Mouse (Mus musculus) midbrain, embryonic 16.5 days (tissue): ENCODE data around the gene Otud7a. TPM values are rescaled to one million over a fixed set of nuclear protein-coding genes. Genes with fewer than 3 reads are reported as not detected.

Experiments
- ATAC-seq: fragments of 200-750 bp; cut with Nextera tagmentation; 2 replicates; pipeline ENCODE4 v1.8.0; 2017; ENCODE audit warnings: moderate TSS enrichment
- H3K27ac ChIP-seq: fragments of 300-500 bp; sonication (generic); 2 replicates; pipeline ENCODE4 v1.5.1; 2014; ENCODE audit warnings: mild to moderate bottlenecking, low read length, mixed read lengths
- H3K27me3 ChIP-seq: fragments of 300-500 bp; sonication (generic); 2 replicates; pipeline ENCODE4 v1.6.1; 2014; ENCODE audit warnings: low read depth, low read length, mixed read lengths; ENCODE audit not compliant: control insufficient read depth, insufficient read depth
- H3K36me3 ChIP-seq: fragments of 300-500 bp; sonication (generic); 2 replicates; pipeline ENCODE4 v1.6.1; 2014; ENCODE audit warnings: mild to moderate bottlenecking, low read length, moderate library complexity, mixed read lengths; ENCODE audit not compliant: control insufficient read depth, insufficient read depth
- H3K4me1 ChIP-seq: fragments of 300-500 bp; sonication (generic); 2 replicates; pipeline ENCODE4 v1.6.1; 2014; ENCODE audit warnings: mild to moderate bottlenecking, low read length, mixed read lengths; ENCODE audit not compliant: control insufficient read depth, insufficient read depth
- H3K4me2 ChIP-seq: fragments of 300-500 bp; sonication (generic); 2 replicates; pipeline ENCODE4 v1.6.1; 2014; ENCODE audit warnings: mild to moderate bottlenecking, low read length, mixed read lengths
- H3K4me3 ChIP-seq: fragments of 300-500 bp; sonication (generic); 2 replicates; pipeline ENCODE4 v1.5.1; 2014; ENCODE audit warnings: low read depth, mild to moderate bottlenecking, low read length, moderate library complexity, mixed read lengths
- H3K9ac ChIP-seq: fragments of 300-500 bp; sonication (generic); 2 replicates; pipeline ENCODE4 v1.6.1; 2014; ENCODE audit warnings: low read depth, low read length, mixed read lengths
- H3K9me3 ChIP-seq: fragments of 300-500 bp; sonication (generic); replicated peaks from 2 replicates; pipeline ENCODE4 v1.6.1; 2014; ENCODE audit warnings: mild to moderate bottlenecking, low read length, mixed read lengths; ENCODE audit not compliant: control insufficient read depth, poor library complexity, severe bottlenecking
- WGBS: fragments of 180-500 bp; shearing (Covaris S2); extraction: QIAGEN DNeasy Blood & Tissue Kit; methylation state at CpG from one replicate; pipeline ENCODE4 v1.1.7; 2014; 5-methylcytosine and 5-hydroxymethylcytosine counted together
- polyA plus RNA-seq: library from polyadenylated mRNA; unstranded; fragments of >200 nt; fragmentation: Nextera tagmentation; extraction: Ambion mirVana; gene quantifications from 2 replicates; pipeline ENCODE4 v1.2.1, GENCODE M21; 2015

The Otud7a gene
- polyA plus RNA-seq, 1 experiment from 2014 or later: 3.4 TPM

- H3K27me3 ChIP-seq: no peaks in the 10 kb centered on the region
- ATAC-seq: peak; percentile 10; the same call in 1 of the 2 replicates
- no peaks in the 10 kb centered on the region for H3K4me1 ChIP-seq
- 86% methylated on average over 1 of the region's 1 CpGs for WGBS
- H3K36me3 ChIP-seq: no peaks in the 10 kb centered on the region; the same call in 1 of the 2 replicates
- no peaks in the 10 kb centered on the region for H3K9me3 ChIP-seq
- no peak overlapping the region for H3K9ac ChIP-seq
- H3K27ac ChIP-seq: no peak overlapping the region
- no peak overlapping the region for H3K4me3 ChIP-seq
- H3K4me2 ChIP-seq: no peak overlapping the region
Measured at GRCm38 (mm10) chr7:63738142-63738541, 293.6 kb downstream of the Otud7a start.

- H3K27me3 ChIP-seq: no peaks in the 10 kb centered on the region
- H3K27ac ChIP-seq: no peak overlapping the region
- H3K36me3 ChIP-seq: no peaks in the 10 kb centered on the region
- no peak overlapping the region for H3K4me2 ChIP-seq
- no peak for ATAC-seq
- no peak overlapping the region for H3K9ac ChIP-seq
- H3K9me3 ChIP-seq: no peaks in the 10 kb centered on the region; the same call in 1 of the 2 replicates
- WGBS: 94% methylated on average over 1 of the region's 1 CpGs
- H3K4me3 ChIP-seq: no peak overlapping the region
- H3K4me1 ChIP-seq: no peaks in the 10 kb centered on the region
Measured at GRCm38 (mm10) chr7:63743116-63743515, 298.6 kb downstream of the Otud7a start.

GRCm38 (mm10) chr7:63752081-63752480, 307.5 kb downstream of the Otud7a start:
- Histone ChIP-seq H3K36me3 (no peaks in the 10 kb centered on the region), H3K9ac (no peak overlapping the region), H3K27ac (no peak overlapping the region), H3K4me2 (no peak overlapping the region), H3K4me1 (peaks cover 19% of the 10 kb centered on the region), H3K9me3 (no peaks in the 10 kb centered on the region), H3K4me3 (no peak overlapping the region), H3K27me3 (peaks cover 15% of the 10 kb centered on the region)
- whole genome bisulfite sequencing: 40% methylated on average over 4 of the region's 4 CpGs
- ATAC-seq: no peak

GRCm38 (mm10) chr7:63753274-63753751, 308.8 kb downstream of the Otud7a start:
- Histone ChIP-seq H3K9ac (0 out of 2 replicates have a peak overlapping the region, but pooled peaks have one; percentile 36), H3K4me2 (peak overlapping the region; percentile 20; the same call in 1 of the 2 replicates), H3K27me3 (peaks cover 25% of the 10 kb centered on the region), H3K9me3 (no peaks in the 10 kb centered on the region), H3K36me3 (no peaks in the 10 kb centered on the region), H3K4me1 (peaks cover 19% of the 10 kb centered on the region), H3K4me3 (no peak overlapping the region), H3K27ac (no peak overlapping the region)
- ATAC-seq: peak; percentile 56
- 12% methylated on average over 6 of the region's 6 CpGs for WGBS

- ATAC-seq: no peak
- Histone ChIP-seq H3K9me3 (no peaks in the 10 kb centered on the region), H3K4me3 (peak overlapping the region; percentile 39), H3K9ac (peak overlapping the region; percentile 64), H3K27ac (no peak overlapping the region), H3K36me3 (no peaks in the 10 kb centered on the region), H3K4me2 (peak overlapping the region; percentile 82), H3K4me1 (peaks cover 23% of the 10 kb centered on the region), H3K27me3 (peaks cover 39% of the 10 kb centered on the region)
- 2% methylated on average over 42 of the region's 43 CpGs for WGBS
Measured at GRCm38 (mm10) chr7:63754573-63755475, 310.3 kb downstream of the Otud7a start.

GRCm38 (mm10) chr7:63755476-63755948, 311.0 kb downstream of the Otud7a start:
- peak overlapping the region; percentile 39 for H3K4me3 ChIP-seq
- no peak overlapping the region for H3K27ac ChIP-seq
- 3% methylated on average over 13 of the region's 13 CpGs for WGBS
- H3K4me2 ChIP-seq: peak overlapping the region; percentile 82
- no peaks in the 10 kb centered on the region for H3K9me3 ChIP-seq
- H3K4me1 ChIP-seq: peaks cover 23% of the 10 kb centered on the region
- no peaks in the 10 kb centered on the region for H3K36me3 ChIP-seq
- ATAC-seq: 0 out of 2 replicates have a peak, but pooled peaks have one; percentile 1
- H3K9ac ChIP-seq: peak overlapping the region; percentile 64
- peaks cover 43% of the 10 kb centered on the region for H3K27me3 ChIP-seq

- Histone ChIP-seq H3K4me2 (peak overlapping the region; percentile 77), H3K27ac (no peak overlapping the region), H3K4me3 (peak overlapping the region; percentile 49), H3K27me3 (peaks cover 51% of the 10 kb centered on the region), H3K9ac (peak overlapping the region; percentile 63; the same call in 1 of the 2 replicates), H3K36me3 (no peaks in the 10 kb centered on the region), H3K9me3 (no peaks in the 10 kb centered on the region), H3K4me1 (peaks cover 23% of the 10 kb centered on the region)
- WGBS: 8% methylated on average over 25 of the region's 25 CpGs
- no peak for ATAC-seq
Measured at GRCm38 (mm10) chr7:63757136-63757677, 312.7 kb downstream of the Otud7a start.

- no peak; the same call in 1 of the 2 replicates for ATAC-seq
- Histone ChIP-seq H3K4me1 (peaks cover 23% of the 10 kb centered on the region), H3K27me3 (peaks cover 51% of the 10 kb centered on the region), H3K27ac (peak overlapping the region; percentile 47; the same call in 1 of the 2 replicates), H3K4me2 (peak overlapping the region; percentile 77), H3K9ac (peak overlapping the region; percentile 63), H3K4me3 (peak overlapping the region; percentile 49), H3K9me3 (no peaks in the 10 kb centered on the region), H3K36me3 (no peaks in the 10 kb centered on the region)
- under 1% methylated on average over 78 of the region's 85 CpGs for WGBS
Measured at GRCm38 (mm10) chr7:63757678-63758239, 313.2 kb downstream of the Otud7a start.
